Mouse (Mus musculus) right cerebral cortex, postnatal 10 days (tissue): ENCODE measurements around the gene Fmo5.
A peak's percentile ranks its signal among the peaks of the same experiment; 100 is the strongest.

Source experiments
- DNase-seq, 2 experiments: peaks; one replicate each; pipeline ENCODE4 v3.0.0; 2021; ENCODE audit warnings: low spot score in 2 of 2

Gene Fmo5

DNA sequence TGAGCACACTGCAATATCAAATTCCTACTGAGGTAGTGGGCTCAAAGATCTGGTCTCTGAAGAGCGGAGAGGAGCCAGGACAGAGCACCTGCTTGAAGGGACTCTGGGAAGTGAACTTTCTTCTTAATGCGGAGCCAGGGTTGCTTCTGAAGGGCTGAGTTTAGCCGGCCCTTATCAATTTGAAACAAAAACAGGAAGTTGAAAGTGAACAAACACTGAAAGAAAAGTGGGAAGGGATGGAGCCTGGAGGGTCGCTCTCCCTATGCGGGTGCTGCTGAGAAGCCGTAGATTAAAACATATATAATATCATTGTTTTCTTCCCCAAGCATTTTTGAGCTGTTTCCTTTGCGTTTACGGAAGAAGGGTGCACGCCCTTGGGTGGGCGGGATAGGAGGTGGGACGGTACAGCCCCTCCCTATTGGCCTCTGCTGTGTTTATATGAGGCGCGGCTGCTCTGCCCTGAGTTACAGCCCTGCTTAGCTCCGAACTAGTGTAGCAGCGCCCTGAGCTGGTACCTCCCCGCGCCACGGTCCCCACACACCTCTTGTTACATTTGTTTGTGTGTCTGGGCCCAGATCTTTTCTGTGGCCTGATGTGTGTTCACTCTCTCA, at the start of gene Fmo5:
TSS of gene Fmo5 (plus strand) at position 414 of the 611 bp plus-strand sequence.
- peak in 1 of 2 experiments; percentile 27 for DNase-seq

DNA sequence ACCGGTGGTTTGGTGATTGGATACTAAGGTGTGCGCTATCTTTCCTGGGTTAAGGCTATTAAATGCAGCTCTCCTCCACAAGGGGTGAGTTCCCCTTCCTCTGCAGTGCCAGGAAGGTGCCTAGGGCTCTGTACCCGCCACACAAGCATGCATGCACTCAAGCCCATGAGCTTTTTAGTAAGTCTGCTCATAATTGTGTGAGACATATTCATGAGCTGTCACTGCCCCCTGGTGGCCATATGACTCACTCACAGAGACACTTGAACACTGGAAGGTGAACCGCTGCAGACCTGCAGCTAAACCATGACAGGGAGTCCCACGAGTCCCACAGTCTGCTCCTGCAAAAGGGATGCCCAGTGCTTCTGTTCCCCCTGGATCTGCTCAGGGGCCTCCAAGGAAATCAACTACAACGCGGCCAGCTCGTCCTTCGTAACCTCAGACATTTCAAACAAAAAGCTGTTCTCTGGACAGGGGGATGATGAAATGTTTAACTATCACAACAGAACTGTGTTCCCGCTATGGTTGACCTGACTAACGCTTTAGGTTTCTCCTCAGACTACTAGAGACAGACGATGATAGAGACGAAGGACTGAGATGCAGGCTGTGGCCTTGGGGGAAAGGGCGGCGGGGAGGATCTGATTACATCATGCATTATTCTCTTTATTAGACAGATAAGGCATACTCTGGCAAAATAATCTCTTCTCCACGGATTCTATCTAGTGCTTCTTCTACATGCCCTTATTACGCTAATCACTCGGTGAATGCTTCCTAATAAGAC, 43.0 kb upstream of the Fmo5 start:
- peak; percentile 89 to 92 for DNase-seq

DNA sequence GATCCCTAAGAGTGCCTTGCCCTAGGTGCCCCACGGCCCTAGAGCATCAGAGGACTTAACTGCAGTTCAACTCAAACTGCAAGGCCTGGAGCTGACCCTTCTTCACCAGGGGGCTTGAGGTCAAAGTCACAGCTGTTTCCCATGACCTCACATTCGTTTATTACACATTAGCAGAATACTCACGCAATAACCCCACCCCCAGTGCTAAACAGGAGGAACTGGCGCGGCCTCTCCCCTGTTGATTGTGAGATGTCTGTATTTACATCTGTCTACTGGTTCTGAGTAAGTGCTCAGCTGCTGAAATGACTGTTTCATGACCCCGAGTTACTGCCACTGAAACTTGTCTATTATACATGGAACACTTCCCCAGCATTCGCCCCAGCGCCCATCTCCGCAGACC, 40.9 kb upstream of the Fmo5 start:
- no peak for DNase-seq

DNA sequence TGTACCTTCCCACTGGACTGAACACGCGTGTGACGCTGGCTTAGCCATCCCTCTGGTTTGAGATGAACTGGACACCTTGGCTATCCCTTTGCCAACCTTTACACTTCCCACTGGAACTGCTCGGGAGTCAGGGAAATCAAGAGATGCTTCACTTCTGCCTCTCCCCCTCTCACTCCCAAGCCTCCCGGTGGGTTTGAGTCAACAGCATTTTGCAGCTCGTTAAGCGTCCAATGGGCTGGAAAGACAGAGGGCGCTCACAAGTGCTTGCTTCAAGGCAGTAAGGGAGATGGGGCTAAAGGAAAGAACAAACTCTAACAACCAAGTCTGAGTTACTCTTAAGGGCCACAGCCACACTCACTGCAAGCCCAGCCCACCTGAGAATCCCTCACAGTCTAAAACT, 37.9 kb upstream of the Fmo5 start:
- no peak for DNase-seq

GRCm38 (mm10) chr3:97593089-97593488, 35.5 kb upstream of the Fmo5 start:
- DNase-seq: no peak

DNA sequence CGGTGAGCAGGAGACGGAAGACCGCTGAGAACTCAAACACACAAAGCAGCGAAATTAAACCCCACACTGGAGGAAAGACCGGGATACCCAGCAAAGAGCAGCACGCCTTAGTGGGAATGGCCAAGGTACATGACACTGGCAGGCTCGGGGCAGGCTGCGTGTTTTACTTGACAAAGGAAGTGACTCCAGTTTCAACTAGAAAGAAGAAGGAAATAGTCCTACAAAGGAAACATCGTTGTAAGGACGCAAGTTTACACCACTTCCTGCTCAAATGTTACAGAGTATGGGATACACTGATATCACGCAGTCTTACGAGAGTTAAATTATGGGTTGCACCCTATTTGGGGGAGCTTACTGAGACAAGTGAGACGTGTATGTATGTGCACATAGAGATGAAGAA, 34.5 kb upstream of the Fmo5 start:
- no peak for DNase-seq

- no peak for DNase-seq
Measured at GRCm38 (mm10) chr3:97595066-97595465, 33.5 kb upstream of the Fmo5 start.

DNA sequence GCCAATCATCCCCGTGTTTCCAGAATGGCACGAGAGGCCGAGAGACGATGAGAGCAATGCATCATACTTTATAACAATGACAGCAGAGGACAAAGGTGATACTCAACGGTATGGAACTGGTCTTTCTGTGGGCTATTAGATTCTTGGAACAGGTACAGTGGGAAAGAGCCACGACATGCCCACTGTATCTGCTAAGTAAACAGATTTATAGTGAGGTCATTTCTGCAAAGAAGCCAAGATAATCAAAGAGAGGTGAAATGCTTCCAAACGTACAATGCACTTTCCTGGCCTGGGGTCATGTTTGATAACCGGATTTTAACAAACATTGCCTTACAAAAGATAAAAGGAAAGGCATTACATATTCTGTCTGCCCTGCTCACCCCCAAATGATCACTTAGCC, 31.8 kb upstream of the Fmo5 start:
- no peak for DNase-seq

DNA sequence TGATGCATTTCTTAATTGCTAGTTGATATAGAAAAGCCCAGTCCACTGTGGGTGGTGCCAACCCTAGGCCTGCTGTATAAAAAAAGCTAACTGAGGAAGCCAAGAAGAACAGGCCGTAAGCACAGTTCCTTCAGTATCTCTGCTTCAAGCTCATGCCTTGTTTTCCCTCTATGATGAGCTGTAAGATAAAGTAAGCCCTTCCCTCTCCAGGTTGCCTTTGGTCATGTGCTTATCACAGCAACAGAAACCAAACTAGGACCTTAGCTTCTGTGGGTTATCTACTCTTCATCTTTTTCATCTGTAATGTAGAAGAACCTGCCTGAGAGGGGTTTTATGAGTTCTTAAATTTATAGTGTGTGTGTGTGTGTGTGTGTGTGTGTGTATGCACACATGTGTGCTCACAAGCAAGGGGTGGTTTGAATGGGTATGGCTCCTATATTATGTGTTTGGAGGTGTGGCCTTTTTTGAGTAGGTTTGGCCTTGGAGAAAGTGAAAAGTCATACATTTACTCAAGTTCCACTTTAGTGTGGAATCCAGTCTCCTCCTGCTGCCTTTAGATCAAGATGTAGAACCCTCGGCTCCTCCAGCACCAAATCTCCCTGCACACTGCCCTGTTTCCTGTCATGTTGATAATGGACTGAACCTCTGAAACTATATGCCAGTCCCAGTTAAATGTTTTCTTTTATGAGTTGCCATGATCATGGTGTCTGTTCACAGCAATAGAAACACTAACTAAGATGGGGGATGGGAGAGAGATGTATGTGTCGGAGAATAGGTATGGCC, 28.4 kb upstream of the Fmo5 start:
- no peak for DNase-seq

DNA sequence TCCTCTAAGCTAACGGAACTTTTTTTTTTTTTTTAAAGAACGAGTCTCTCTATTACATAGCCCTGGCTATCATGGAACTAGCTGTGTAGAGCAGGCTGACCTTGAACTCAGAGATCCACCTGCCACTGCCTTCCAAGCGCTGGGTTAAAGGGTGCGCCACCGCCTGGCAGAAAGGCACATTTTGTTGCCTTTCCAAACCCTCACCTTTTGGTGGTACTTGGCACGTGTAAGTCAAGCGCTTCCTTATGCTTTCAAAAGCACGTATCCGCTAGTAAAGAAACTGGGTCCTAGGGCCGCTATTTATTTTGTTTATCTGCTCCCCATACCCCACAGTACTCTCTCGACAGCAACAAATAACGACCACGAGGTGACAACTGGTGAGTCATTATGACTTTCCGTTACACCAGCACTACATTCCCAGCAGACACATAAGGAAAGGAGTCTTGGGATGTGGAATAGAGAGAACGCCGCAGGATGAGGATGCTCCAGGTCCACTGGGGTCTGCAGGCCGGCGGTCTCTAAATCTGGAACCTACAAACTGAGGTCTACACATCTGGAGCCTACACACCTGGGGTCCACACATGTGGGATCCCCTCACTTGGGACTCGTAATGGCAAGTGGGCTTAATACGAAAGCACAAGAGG, 19.3 kb upstream of the Fmo5 start:
- no peak for DNase-seq

DNA sequence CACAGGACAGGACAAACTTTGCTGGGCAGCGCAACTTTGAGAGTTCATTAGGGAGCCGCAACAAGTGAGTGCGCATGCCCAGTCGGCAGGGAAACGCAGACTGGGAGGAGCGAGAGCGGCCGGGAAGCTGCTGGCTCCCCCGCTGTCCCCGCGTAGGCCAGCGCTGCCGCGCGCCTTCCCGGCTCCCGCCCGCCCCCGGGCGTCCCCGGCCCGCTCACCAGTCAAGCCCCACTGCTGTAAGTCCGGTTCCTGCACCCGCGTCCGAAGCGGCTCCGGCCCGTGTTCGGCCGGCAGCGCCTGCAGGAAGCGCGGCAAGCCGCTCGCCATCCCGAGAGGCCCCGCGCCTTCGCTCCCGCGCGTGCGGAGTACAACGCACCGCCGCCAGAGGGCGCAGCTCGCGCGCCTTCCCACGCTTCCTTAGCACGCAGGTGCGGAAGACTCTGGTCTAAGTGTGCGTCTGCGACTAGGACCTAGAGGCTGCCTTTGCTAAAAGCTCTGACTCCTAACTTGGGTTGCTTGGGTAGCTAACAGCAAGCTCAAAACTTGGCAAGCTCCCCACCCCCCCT, 18.7 kb upstream of the Fmo5 start, which contains the start of gene Chd1l:
TSS of gene Chd1l (minus strand) at position 359 of the 566 bp plus-strand sequence.
- peak; percentile 91 to 93 for DNase-seq

DNA sequence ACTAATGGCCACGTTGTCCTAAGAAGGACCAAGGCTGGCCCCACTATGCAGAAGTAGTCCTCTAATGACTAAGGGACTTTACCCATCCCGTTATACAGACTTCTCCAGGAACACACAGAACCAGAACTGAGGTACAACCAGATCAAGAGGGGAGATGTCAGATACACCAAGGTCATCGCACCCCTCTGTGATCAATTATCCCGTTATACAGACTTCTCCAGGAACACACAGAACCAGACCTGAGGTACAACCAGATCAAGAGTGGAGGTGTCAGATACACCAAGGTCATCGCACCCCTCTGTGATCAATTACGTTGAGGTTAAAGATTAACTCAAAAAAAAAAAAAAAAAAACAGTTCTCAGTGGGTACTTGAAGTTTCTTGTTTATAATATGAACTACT, 17.6 kb upstream of the Fmo5 start:
- DNase-seq: no peak

GRCm38 (mm10) chr3:97615154-97615553, 13.4 kb upstream of the Fmo5 start:
- no peak for DNase-seq

GRCm38 (mm10) chr3:97615933-97616332, 12.7 kb upstream of the Fmo5 start:
- DNase-seq: no peak

DNA sequence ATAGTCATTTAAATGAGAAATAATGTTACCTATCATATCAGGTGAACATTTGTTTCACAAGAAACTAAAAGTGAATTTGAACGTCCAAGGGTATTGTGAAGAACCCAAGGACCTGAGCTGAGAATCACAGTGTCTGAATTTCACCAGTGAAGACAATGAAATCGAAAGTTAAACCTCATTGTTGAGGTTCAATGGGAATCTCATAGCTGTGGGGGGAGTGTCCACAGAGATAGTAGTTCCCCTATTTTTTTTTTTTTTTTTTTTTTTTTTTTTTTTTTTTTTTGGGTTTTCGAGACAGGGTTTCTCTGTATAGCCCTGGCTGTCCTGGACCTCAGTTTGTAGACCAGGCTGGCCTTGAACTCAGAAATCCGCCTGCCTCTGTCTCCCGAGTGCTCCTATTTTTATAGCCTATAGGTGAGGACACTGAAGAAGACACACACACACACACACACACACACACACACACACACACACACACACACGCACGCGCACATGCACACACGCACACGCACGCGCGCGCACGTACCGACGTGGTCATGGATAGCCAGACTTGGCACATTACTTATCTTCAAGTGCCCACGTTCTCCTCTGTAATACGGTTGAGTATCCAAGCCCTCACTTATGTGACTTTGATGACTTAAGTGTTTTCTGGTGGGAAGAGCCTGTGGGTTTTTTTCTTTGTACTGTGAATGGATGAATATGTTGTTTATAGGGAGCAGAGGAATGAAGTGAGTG, 11.3 kb upstream of the Fmo5 start:
- no peak for DNase-seq

GRCm38 (mm10) chr3:97617899-97618298, 10.7 kb upstream of the Fmo5 start:
- DNase-seq: no peak

GRCm38 (mm10) chr3:97620657-97621056, 7.9 kb upstream of the Fmo5 start:
- DNase-seq: no peak

GRCm38 (mm10) chr3:97624611-97625010, 4.0 kb upstream of the Fmo5 start:
- no peak for DNase-seq

DNA sequence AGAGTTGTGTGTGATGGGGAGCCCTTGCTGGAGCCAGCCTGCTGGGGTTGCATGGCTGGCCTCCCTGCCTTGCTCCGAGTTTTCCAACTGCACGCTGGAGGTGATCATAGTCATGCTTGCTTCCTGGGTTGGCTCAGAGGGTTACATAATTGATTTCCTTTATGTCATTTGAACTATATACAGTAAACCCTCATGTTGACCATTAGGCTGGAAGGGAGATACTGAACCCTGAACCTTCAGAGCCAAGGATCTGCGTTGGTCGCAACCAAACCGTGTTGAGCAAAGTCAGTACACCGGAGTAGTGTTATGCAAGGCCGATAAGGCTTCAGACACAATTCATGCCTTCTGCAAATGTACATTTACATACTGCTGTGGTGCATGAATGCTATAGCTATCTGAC, 711 bp upstream of the Fmo5 start:
- no peak for DNase-seq

- DNase-seq: no peak
Measured at GRCm38 (mm10) chr3:97629941-97630340, 1.3 kb downstream of the Fmo5 start.

DNA sequence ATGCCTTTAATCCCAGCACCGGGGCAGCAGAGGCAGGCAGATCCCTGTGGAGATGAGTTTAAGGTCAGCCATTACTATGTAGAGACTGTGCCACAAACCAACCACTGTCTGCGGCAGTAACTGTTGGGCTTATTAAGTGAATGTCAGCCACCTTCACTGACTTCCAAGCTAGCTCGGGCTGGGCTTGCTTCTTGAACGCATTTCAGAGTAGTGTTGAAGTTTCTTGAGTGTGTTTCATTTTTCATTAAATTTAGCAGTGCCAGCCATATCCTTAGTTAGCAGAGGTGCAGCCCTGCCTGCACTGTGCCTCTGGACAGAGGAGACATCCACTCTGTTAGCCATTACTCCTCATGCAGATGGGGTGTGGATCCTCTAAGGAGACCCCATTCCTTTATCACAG, 2.1 kb downstream of the Fmo5 start:
- DNase-seq: no peak
